Mouse (Mus musculus) heart, adult 9 months (tissue): Measurements from ENCODE around the gene Olfr524.

ENCODE experiments used
- DNase-seq, 2 experiments: peaks; one replicate each; pipeline ENCODE4 v3.0.0; 2022; ENCODE audit warnings: low spot score in 2 of 2

Gene Olfr524

GRCm38 (mm10) chr7:140186646-140187620, 18.8 kb downstream of the Olfr524 start:
- DNase-seq, result no peak

GRCm38 (mm10) chr7:140184206-140184605, 21.6 kb downstream of the Olfr524 start:
- no peak for DNase-seq

GRCm38 (mm10) chr7:140180692-140181091, 25.1 kb downstream of the Olfr524 start:
- DNase-seq, result no peak

- DNase-seq, result no peak
Measured at GRCm38 (mm10) chr7:140179176-140179575, 26.6 kb downstream of the Olfr524 start.

- DNase-seq, result no peak
Measured at GRCm38 (mm10) chr7:140172936-140173335, 32.8 kb downstream of the Olfr524 start, which contains the start of gene Olfr523. TSS of gene Olfr523 (plus strand) at chr7:140173217.

GRCm38 (mm10) chr7:140170863-140171262, 34.9 kb downstream of the Olfr524 start:
- DNase-seq, result no peak

GRCm38 (mm10) chr7:140169386-140169785, 36.4 kb downstream of the Olfr524 start:
- DNase-seq, result no peak

GRCm38 (mm10) chr7:140167950-140168349, 37.8 kb downstream of the Olfr524 start:
- no peak for DNase-seq

GRCm38 (mm10) chr7:140164664-140165063, 41.1 kb downstream of the Olfr524 start, which contains the start of gene Olfr522:
TSS of gene Olfr522 (minus strand) at chr7:140164764.
- no peak for DNase-seq

- no peak for DNase-seq
Measured at GRCm38 (mm10) chr7:140160363-140160762, 45.4 kb downstream of the Olfr524 start.

- no peak for DNase-seq
Measured at GRCm38 (mm10) chr7:140154218-140154927, 51.4 kb downstream of the Olfr524 start, which contains the start of gene Sprn. TSS of gene Sprn (minus strand) at chr7:140154877.

- no peak for DNase-seq
Measured at GRCm38 (mm10) chr7:140153829-140154217, 51.9 kb downstream of the Olfr524 start.

GRCm38 (mm10) chr7:140153383-140153782, 52.4 kb downstream of the Olfr524 start:
- DNase-seq, result no peak
